Mouse (Mus musculus) myocyte (in vitro differentiated cells): ENCODE measurements around the gene Mroh3. TPM values are rescaled to one million over a fixed set of nuclear protein-coding genes. Genes with fewer than 3 reads are reported as not detected.

ENCODE experiments used
- H3K27me3 ChIP-seq: one replicate; pipeline ENCODE4 v1.6.1; 2011; ENCODE audit not compliant: control insufficient read depth, insufficient read depth, insufficient read length
- H3K36me3 ChIP-seq: one replicate; pipeline ENCODE4 v1.6.1; 2011; ENCODE audit not compliant: control insufficient read depth, insufficient read depth
- H3K4me2 ChIP-seq: one replicate; pipeline ENCODE4 v1.6.1; 2011; ENCODE audit warnings: low read depth, control low read depth
- H3K4me3 ChIP-seq: one replicate; pipeline ENCODE4 v1.5.1; 2011; ENCODE audit warnings: mild to moderate bottlenecking, control low read depth, moderate library complexity
- H3K79me2 ChIP-seq: one replicate; pipeline ENCODE4 v1.6.1; 2011; ENCODE audit not compliant: control insufficient read depth, insufficient read depth
- H3ac ChIP-seq: one replicate; pipeline ENCODE4 v1.6.1; 2011; ENCODE audit not compliant: control insufficient read depth, insufficient read length
- CEBPB ChIP-seq: IDR thresholded peaks from 2 replicates; pipeline ENCODE4 v1.6.1; 2011; ENCODE audit warnings: mild to moderate bottlenecking, moderate library complexity; ENCODE audit not compliant: poor library complexity, insufficient read depth, severe bottlenecking
- E2F4 ChIP-seq: IDR thresholded peaks from one replicate; pipeline ENCODE4 v1.6.1; 2011; ENCODE audit warnings: mild to moderate bottlenecking, control low read depth, moderate library complexity; ENCODE audit not compliant: insufficient read depth
- MAX ChIP-seq: IDR thresholded peaks from one replicate; pipeline ENCODE4 v1.6.1; 2011; ENCODE audit warnings: low read depth, mild to moderate bottlenecking, control low read depth
- MYOD1 ChIP-seq, 3 experiments: IDR thresholded peaks; one replicate each; pipeline ENCODE4 v1.6.1; 2011; ENCODE audit warnings: control low read depth in 2 of 3, low read depth in 2 of 3, mild to moderate bottlenecking in 2 of 3, moderate library complexity in 1 of 3; ENCODE audit not compliant: insufficient read length in 2 of 3, control insufficient read depth in 1 of 3
- MYOG ChIP-seq, 3 experiments: IDR thresholded peaks; one replicate each; pipeline ENCODE4 v1.6.1; 2011; ENCODE audit warnings: control low read depth in 2 of 3, low read depth in 2 of 3, mild to moderate bottlenecking in 2 of 3; ENCODE audit not compliant: insufficient read length in 2 of 3, control insufficient read depth in 1 of 3, insufficient read depth in 1 of 3
- POLR2A ChIP-seq: IDR thresholded peaks from one replicate; pipeline ENCODE4 v1.6.1; 2011; ENCODE audit warnings: low read depth, mild to moderate bottlenecking, control low read depth, moderate library complexity; ENCODE audit not compliant: insufficient read length
- POLR2AphosphoS2 ChIP-seq: IDR thresholded peaks from one replicate; pipeline ENCODE4 v1.6.1; 2011; ENCODE audit warnings: low read depth, control low read depth; ENCODE audit not compliant: insufficient read length
- REST ChIP-seq: IDR thresholded peaks from one replicate; pipeline ENCODE4 v1.6.1; 2011; ENCODE audit warnings: mild to moderate bottlenecking, control low read depth, moderate library complexity; ENCODE audit not compliant: insufficient read depth, insufficient read length
- SRF ChIP-seq: IDR thresholded peaks from one replicate; pipeline ENCODE4 v1.6.1; 2011; ENCODE audit warnings: low read depth; ENCODE audit not compliant: control insufficient read depth, insufficient read length
- TCF12 ChIP-seq: IDR thresholded peaks from one replicate; pipeline ENCODE4 v1.6.1; 2011; ENCODE audit warnings: mild to moderate bottlenecking, control low read depth; ENCODE audit not compliant: poor library complexity, insufficient read depth, severe bottlenecking
- TCF3 ChIP-seq: IDR thresholded peaks from one replicate; pipeline ENCODE4 v1.6.1; 2011; ENCODE audit warnings: low read depth, control low read depth; ENCODE audit not compliant: insufficient read length
- USF1 ChIP-seq: IDR thresholded peaks from one replicate; pipeline ENCODE4 v1.6.1; 2011; ENCODE audit warnings: low read depth, mild to moderate bottlenecking, control low read depth, moderate library complexity
- polyA plus RNA-seq: library from polyadenylated mRNA; unstranded; fragments of >200 nt; fragmentation: generic; extraction: Trizol; gene quantifications from one replicate; pipeline ENCODE4 v1.2.1, GENCODE M21; 2012; ENCODE audit warnings: missing spikeins

Mroh3 gene
- polyA plus RNA-seq, 1 experiment = 0.16 TPM

GRCm38 (mm10) chr1:136249662-136250061, 37.0 kb upstream of the Mroh3 start:
- TF ChIP-seq POLR2A (no peak), REST (no peak), E2F4 (no peak), SRF (no peak), TCF3 (no peak), MYOD1 (IDR thresholded peaks at IDR 0.05; ENCODE audit: control insufficient read depth in 1 of 3, insufficient read length in 2 of 3, low read depth in 2 of 3) (no peak), MAX (no peak)
- Histone ChIP-seq H3K27me3 (no peaks in the 10 kb centered on the region), H3K36me3 (no peaks in the 10 kb centered on the region), H3ac (no peak overlapping the region), H3K4me2 (peak overlapping the region; percentile 37), H3K79me2 (no peaks in the 10 kb centered on the region), H3K4me3 (no peak overlapping the region)

GRCm38 (mm10) chr1:136247393-136247792, 34.8 kb upstream of the Mroh3 start:
- Histone ChIP-seq H3K79me2 (no peaks in the 10 kb centered on the region), H3K27me3 (no peaks in the 10 kb centered on the region), H3K4me3 (no peak overlapping the region), H3K4me2 (no peak overlapping the region), H3ac (no peak overlapping the region), H3K36me3 (no peaks in the 10 kb centered on the region)
- no peak for TF ChIP-seq MAX
- TF ChIP-seq POLR2AphosphoS2 = no peak
- no peak for TF ChIP-seq MYOD1 (IDR thresholded peaks at IDR 0.05; ENCODE audit: control insufficient read depth in 1 of 3, insufficient read length in 2 of 3, low read depth in 2 of 3)
- no peak for TF ChIP-seq USF1
- no peak for TF ChIP-seq POLR2A
- no peak for TF ChIP-seq TCF12
- TF ChIP-seq REST = no peak
- TF ChIP-seq SRF = no peak
- no peak for TF ChIP-seq CEBPB
- no peak for TF ChIP-seq MYOG (IDR thresholded peaks at IDR 0.05; ENCODE audit: control insufficient read depth in 1 of 3, insufficient read depth in 1 of 3, insufficient read length in 2 of 3, low read depth in 2 of 3)
- TF ChIP-seq E2F4 = no peak
- no peak for TF ChIP-seq TCF3

DNA sequence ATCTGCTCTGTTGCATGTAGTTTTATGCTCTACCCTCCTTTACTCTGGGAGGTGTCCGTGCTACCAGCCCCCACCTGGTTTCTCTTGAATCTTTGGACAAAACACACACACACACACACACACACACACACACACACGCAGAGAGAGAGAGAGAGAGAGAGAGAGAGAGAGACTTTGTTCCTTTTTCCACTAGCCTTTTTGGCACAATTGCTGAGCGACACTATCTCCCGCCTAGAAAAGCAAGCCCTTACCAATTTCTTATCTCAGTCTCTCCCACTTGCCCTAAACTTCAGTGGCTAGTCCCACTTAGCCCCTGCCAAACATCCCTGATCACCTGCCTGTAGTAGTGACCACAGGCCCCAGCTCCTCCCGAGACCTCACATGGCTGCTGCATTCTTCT, 31.8 kb upstream of the Mroh3 start:
- no peak for TF ChIP-seq MYOG (IDR thresholded peaks at IDR 0.05; ENCODE audit: control insufficient read depth in 1 of 3, insufficient read depth in 1 of 3, insufficient read length in 2 of 3, low read depth in 2 of 3)
- H3ac ChIP-seq = no peak overlapping the region
- H3K36me3 ChIP-seq = no peaks in the 10 kb centered on the region
- no peaks in the 10 kb centered on the region for H3K27me3 ChIP-seq
- no peak overlapping the region for H3K4me2 ChIP-seq
- H3K79me2 ChIP-seq = no peaks in the 10 kb centered on the region
- no peak overlapping the region for H3K4me3 ChIP-seq

DNA sequence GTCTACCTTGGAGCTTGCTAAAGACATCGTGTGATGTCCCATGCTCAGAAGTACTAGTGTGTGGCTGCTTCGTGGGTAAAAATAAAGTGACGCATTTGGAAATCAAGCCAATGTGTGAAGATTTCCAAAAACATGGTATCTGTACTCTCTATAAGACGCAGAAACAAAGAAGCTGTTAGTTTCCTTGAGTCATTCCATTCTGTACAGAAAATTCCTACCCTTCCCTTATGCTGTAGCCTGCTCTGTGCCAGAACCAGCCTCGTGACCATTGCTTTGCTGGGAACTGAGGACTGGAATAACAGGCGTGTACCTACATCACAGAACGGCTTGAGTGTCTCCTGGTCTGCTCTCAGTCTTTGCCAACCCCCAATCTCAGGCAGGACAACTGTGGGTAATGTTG, 29.2 kb upstream of the Mroh3 start:
- Histone ChIP-seq H3ac (no peak overlapping the region), H3K27me3 (no peaks in the 10 kb centered on the region), H3K4me2 (no peak overlapping the region), H3K4me3 (no peak overlapping the region), H3K79me2 (no peaks in the 10 kb centered on the region), H3K36me3 (no peaks in the 10 kb centered on the region)
- no peak for TF ChIP-seq POLR2A
- no peak for TF ChIP-seq CEBPB
- TF ChIP-seq MAX = no peak
- TF ChIP-seq TCF3 = no peak
- TF ChIP-seq MYOG (IDR thresholded peaks at IDR 0.05; ENCODE audit: control insufficient read depth in 1 of 3, insufficient read depth in 1 of 3, insufficient read length in 2 of 3, low read depth in 2 of 3) = no peak
- TF ChIP-seq MYOD1 (IDR thresholded peaks at IDR 0.05; ENCODE audit: control insufficient read depth in 1 of 3, insufficient read length in 2 of 3, low read depth in 2 of 3) = no peak
- no peak for TF ChIP-seq USF1
- no peak for TF ChIP-seq POLR2AphosphoS2
- TF ChIP-seq E2F4 = no peak
- TF ChIP-seq SRF = no peak
- TF ChIP-seq TCF12 = no peak
- no peak for TF ChIP-seq REST

DNA sequence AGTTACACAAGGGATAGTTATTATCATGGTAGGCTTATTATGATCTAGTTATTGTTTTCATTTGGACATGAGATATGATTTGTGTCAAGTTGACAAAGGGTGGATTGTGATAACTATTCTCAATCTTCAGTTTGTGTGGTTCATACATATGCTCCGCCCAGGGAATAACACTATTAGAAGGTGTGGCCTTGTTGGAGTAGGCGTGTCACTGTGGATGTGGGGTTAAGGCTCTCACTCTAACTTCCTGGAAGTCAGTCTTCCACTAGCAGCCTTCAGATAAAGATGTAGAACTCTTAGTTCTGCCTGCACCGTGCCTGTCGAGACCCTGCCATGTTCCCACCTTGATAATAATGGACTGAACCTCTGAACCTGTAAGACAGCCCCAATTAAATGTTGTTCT, 25.9 kb upstream of the Mroh3 start:
- H3K27me3 ChIP-seq = no peaks in the 10 kb centered on the region
- no peaks in the 10 kb centered on the region for H3K79me2 ChIP-seq
- no peak overlapping the region for H3K4me2 ChIP-seq
- no peak overlapping the region for H3ac ChIP-seq
- TF ChIP-seq REST (no peak), E2F4 (no peak), POLR2AphosphoS2 (no peak), MYOG (IDR thresholded peaks at IDR 0.05; ENCODE audit: control insufficient read depth in 1 of 3, insufficient read depth in 1 of 3, insufficient read length in 2 of 3, low read depth in 2 of 3) (no peak), TCF12 (no peak), TCF3 (no peak), POLR2A (no peak), MYOD1 (IDR thresholded peaks at IDR 0.05; ENCODE audit: control insufficient read depth in 1 of 3, insufficient read length in 2 of 3, low read depth in 2 of 3) (no peak), SRF (no peak), MAX (no peak), CEBPB (no peak), USF1 (no peak)
- H3K36me3 ChIP-seq = no peaks in the 10 kb centered on the region
- H3K4me3 ChIP-seq = no peak overlapping the region
